Mouse (Mus musculus): ENCODE data around the gene Rfxap.

- no peak for TF ChIP-seq POLR2A (IDR thresholded peaks at IDR 0.05; ENCODE audit: insufficient read length, low read depth)
- no peak for TF ChIP-seq USF1 (IDR thresholded peaks at IDR 0.05; ENCODE audit: low read depth)
- TF ChIP-seq CEBPB (IDR thresholded peaks at IDR 0.05; ENCODE audit: insufficient read depth, poor library complexity, severe bottlenecking) = no peak
- TF ChIP-seq MAX (IDR thresholded peaks at IDR 0.05; ENCODE audit: low read depth) = no peak
- no peak for TF ChIP-seq SRF (IDR thresholded peaks at IDR 0.05; ENCODE audit: control insufficient read depth, insufficient read length, low read depth)
- no peak for TF ChIP-seq TCF3 (IDR thresholded peaks at IDR 0.05; ENCODE audit: insufficient read length, low read depth)
- no peak for TF ChIP-seq POLR2AphosphoS2 (IDR thresholded peaks at IDR 0.05; ENCODE audit: insufficient read length, low read depth)
Measured at GRCm38 (mm10) chr3:54811616-54812015, 4.0 kb upstream of the Rfxap start.

Measured in myocyte (in vitro differentiated cells).